ENCODE assay signal across 8 mouse cellular contexts in the genomic region with DNA sequence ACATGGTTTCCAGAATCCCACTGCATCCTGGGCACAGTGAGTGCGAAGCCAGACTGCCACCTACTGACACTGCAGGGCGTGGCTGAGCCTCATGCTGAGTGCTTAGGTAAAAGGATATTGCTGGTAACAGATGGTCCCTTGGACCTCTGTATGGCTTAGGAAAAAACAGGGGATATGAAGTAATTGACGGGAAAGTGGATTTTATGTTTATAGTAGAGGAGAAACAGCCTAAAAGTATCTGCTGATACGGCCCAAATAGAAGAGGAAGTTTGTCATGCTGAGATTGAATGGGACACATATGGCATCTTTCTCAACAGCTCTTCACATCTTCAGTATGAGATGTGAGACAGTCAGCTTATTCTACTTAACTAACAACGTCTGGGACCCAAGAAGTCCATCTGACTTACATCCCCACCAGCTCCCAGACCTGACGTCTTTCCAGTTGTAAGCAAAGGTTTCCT.
DNase-seq lines count a peak whose midpoint lies in the region; ATAC-seq and TF ChIP-seq lines count a peak whose summit lies in the region.

No protein-coding gene starts in this region.

- TF ChIP-seq EP300 in heart, adult 2 months (IDR thresholded peaks at IDR 0.05; ENCODE audit: insufficient read depth, low read depth, low read length): no peak

- H3K27me3 ChIP-seq in heart, adult 2 months (ENCODE audit: control insufficient read depth, insufficient read depth, low read length): no peaks in the 10 kb centered on the region
- no peaks in the 10 kb centered on the region for H3K27me3 ChIP-seq in lung, embryonic 16.5 days (ENCODE audit: control insufficient read depth, insufficient read depth, low read depth, low read length)
- no peaks in the 10 kb centered on the region for H3K27me3 ChIP-seq in midbrain, embryonic 15.5 days (replicated peaks)

- peak; percentile 91 for TF ChIP-seq CTCF in heart, adult 2 months (IDR thresholded peaks at IDR 0.05)
- peak; percentile 41 for TF ChIP-seq CTCF in bone marrow, adult 2 months (IDR thresholded peaks at IDR 0.05; ENCODE audit: control insufficient read depth, insufficient read depth, low read length)

- H3K9ac ChIP-seq in heart, adult 2 months (ENCODE audit: low read depth, low read length): no peak overlapping the region
- no peak overlapping the region for H3K9ac ChIP-seq in lung, embryonic 16.5 days (ENCODE audit: low read length)
- H3K9ac ChIP-seq in midbrain, embryonic 15.5 days: no peak overlapping the region

- no peak overlapping the region for H3K4me3 ChIP-seq in heart, adult 2 months
- H3K4me3 ChIP-seq in bone marrow, adult 2 months (replicated peaks; ENCODE audit: control insufficient read depth, low read depth, low read length): no peak overlapping the region
- H3K4me3 ChIP-seq in lung, embryonic 16.5 days (ENCODE audit: low read length): no peak overlapping the region
- H3K4me3 ChIP-seq in midbrain, embryonic 15.5 days: no peak overlapping the region

- no peak for TF ChIP-seq POLR2A in heart, adult 2 months (IDR thresholded peaks at IDR 0.05; ENCODE audit: insufficient read depth, low read depth, low read length)
- TF ChIP-seq POLR2A in bone marrow, adult 2 months (IDR thresholded peaks at IDR 0.05; ENCODE audit: borderline replicate concordance, control insufficient read depth, low read depth, low read length): no peak

- no peaks in the 10 kb centered on the region for H3K79me2 ChIP-seq in heart, adult 2 months (replicated peaks; ENCODE audit: control insufficient read depth, insufficient read depth, low read length)

- WGBS in heart, adult 2 months: 41% methylated on average over 6 of the region's 6 CpGs
- WGBS in bone marrow, adult 2 months: 67% methylated on average over 6 of the region's 6 CpGs
- 38% methylated on average over 6 of the region's 6 CpGs for WGBS in lung, embryonic 16.5 days
- WGBS in midbrain, embryonic 15.5 days: 84% methylated on average over 6 of the region's 6 CpGs

- H3K36me3 ChIP-seq in heart, adult 2 months (ENCODE audit: control insufficient read depth, insufficient read depth, low read length): no peaks in the 10 kb centered on the region
- no peaks in the 10 kb centered on the region for H3K36me3 ChIP-seq in lung, embryonic 16.5 days (ENCODE audit: control insufficient read depth, insufficient read depth, low read length)
- no peaks in the 10 kb centered on the region for H3K36me3 ChIP-seq in midbrain, embryonic 15.5 days (replicated peaks)

- intact Hi-C loops in heart, adult 2 months (cut with DNase I): loop anchor here (2.0 to 10.0 kb wide), 5 partner anchors 186 to 584 kb away; partner anchors contain the start of gene Rap2a

- peak; percentile 96 for ATAC-seq in lung, embryonic 16.5 days (ENCODE audit: low read depth)
- ATAC-seq in midbrain, embryonic 15.5 days (replicated peaks): no peak

- no peaks in the 10 kb centered on the region for H3K9me3 ChIP-seq in lung, embryonic 16.5 days (ENCODE audit: control insufficient read depth, low read length)
- no peaks in the 10 kb centered on the region for H3K9me3 ChIP-seq in midbrain, embryonic 15.5 days

- no peaks in the 10 kb centered on the region for H3K4me1 ChIP-seq in heart, adult 2 months (ENCODE audit: control insufficient read depth, insufficient read depth, low read length)
- H3K4me1 ChIP-seq in bone marrow, adult 2 months (ENCODE audit: control insufficient read depth, insufficient read depth, low read length): no peaks in the 10 kb centered on the region
- H3K4me1 ChIP-seq in lung, embryonic 16.5 days (replicated peaks; ENCODE audit: control insufficient read depth, insufficient read depth, low read length): peaks cover 16% of the 10 kb centered on the region
- no peaks in the 10 kb centered on the region for H3K4me1 ChIP-seq in midbrain, embryonic 15.5 days

- H3K4me2 ChIP-seq in lung, embryonic 16.5 days (ENCODE audit: low read depth, low read length): no peak overlapping the region
- no peak overlapping the region for H3K4me2 ChIP-seq in midbrain, embryonic 15.5 days

- no peak overlapping the region for H3K27ac ChIP-seq in heart, adult 2 months
- no peak overlapping the region for H3K27ac ChIP-seq in bone marrow, adult 2 months (ENCODE audit: control insufficient read depth, insufficient read depth, low read depth, low read length, poor library complexity)
- peak overlapping the region; percentile 61 for H3K27ac ChIP-seq in lung, embryonic 16.5 days (ENCODE audit: low read length)
- H3K27ac ChIP-seq in midbrain, embryonic 15.5 days: no peak overlapping the region

- peak; percentile 46 to 63 for DNase-seq in heart, adult 2 months
- no peak for DNase-seq in heart, adult 11 months
- peak; percentile 26 to 35 for DNase-seq in frontal cortex, postnatal 25 days (ENCODE audit: low spot score in 2 of 2)
- DNase-seq in layer of hippocampus, adult 11-12 months (ENCODE audit: low spot score): peak; percentile 71
- DNase-seq in testis, postnatal 10 days (ENCODE audit: low spot score): peak; percentile 70
